Mouse (Mus musculus) embryo, embryonic 10 days (tissue): Measurements from ENCODE around the gene L3mbtl3.

Experiments
- DNase-seq: peaks from one replicate; pipeline ENCODE4 v3.0.0-alpha.2; 2015; ENCODE audit warnings: low spot score

The L3mbtl3 gene

GRCm38 (mm10) chr10:26337896-26338503 is 37.8 kb downstream of the L3mbtl3 start:
- DNase-seq, result no peak

GRCm38 (mm10) chr10:26333966-26334365 is 41.8 kb downstream of the L3mbtl3 start:
- no peak for DNase-seq

GRCm38 (mm10) chr10:26332781-26333180 is 43.0 kb downstream of the L3mbtl3 start:
- no peak for DNase-seq

GRCm38 (mm10) chr10:26328843-26329242 is 46.9 kb downstream of the L3mbtl3 start:
- no peak for DNase-seq

GRCm38 (mm10) chr10:26327691-26328542 is 47.9 kb downstream of the L3mbtl3 start:
- peak; percentile 55 for DNase-seq

- DNase-seq, result no peak
Measured at GRCm38 (mm10) chr10:26327291-26327690, 48.5 kb downstream of the L3mbtl3 start.

- no peak for DNase-seq
Measured at GRCm38 (mm10) chr10:26325320-26325719, 50.5 kb downstream of the L3mbtl3 start.

GRCm38 (mm10) chr10:26322344-26323051 is 53.3 kb downstream of the L3mbtl3 start:
- no peak for DNase-seq

GRCm38 (mm10) chr10:26320679-26321078 is 55.1 kb downstream of the L3mbtl3 start:
- DNase-seq, result no peak

GRCm38 (mm10) chr10:26314327-26314726 is 61.4 kb downstream of the L3mbtl3 start:
- no peak for DNase-seq

- no peak for DNase-seq
Measured at GRCm38 (mm10) chr10:26303485-26303884, 72.3 kb downstream of the L3mbtl3 start.

- no peak for DNase-seq
Measured at GRCm38 (mm10) chr10:26302336-26302735, 73.4 kb downstream of the L3mbtl3 start.

GRCm38 (mm10) chr10:26297626-26298025 is 78.1 kb downstream of the L3mbtl3 start:
- DNase-seq, result no peak

- no peak for DNase-seq
Measured at GRCm38 (mm10) chr10:26297200-26297599, 78.6 kb downstream of the L3mbtl3 start.

- DNase-seq, result no peak
Measured at GRCm38 (mm10) chr10:26287136-26287535, 88.6 kb downstream of the L3mbtl3 start.

- no peak for DNase-seq
Measured at GRCm38 (mm10) chr10:26280009-26280408, 95.8 kb downstream of the L3mbtl3 start.

GRCm38 (mm10) chr10:26275414-26275813 is 100.4 kb downstream of the L3mbtl3 start:
- no peak for DNase-seq

GRCm38 (mm10) chr10:26263744-26264459 is 111.9 kb downstream of the L3mbtl3 start:
- DNase-seq, result no peak

- DNase-seq, result no peak
Measured at GRCm38 (mm10) chr10:26259908-26260307, 115.9 kb downstream of the L3mbtl3 start.

GRCm38 (mm10) chr10:26249426-26250165 is 126.2 kb downstream of the L3mbtl3 start:
- no peak for DNase-seq

GRCm38 (mm10) chr10:26244466-26244865 is 131.3 kb downstream of the L3mbtl3 start:
- no peak for DNase-seq
